Mouse (Mus musculus): ENCODE results near the gene Zfp12. TPM values are rescaled to one million over a fixed set of nuclear protein-coding genes. Genes with fewer than 3 reads are reported as not detected.
A peak's percentile ranks its signal among the peaks of the same experiment; 100 is the strongest.

Zfp12 gene
- total and polyA plus RNA-seq, 3 experiments, result 15.2 to 56.3 (median 17.3) TPM

DNA sequence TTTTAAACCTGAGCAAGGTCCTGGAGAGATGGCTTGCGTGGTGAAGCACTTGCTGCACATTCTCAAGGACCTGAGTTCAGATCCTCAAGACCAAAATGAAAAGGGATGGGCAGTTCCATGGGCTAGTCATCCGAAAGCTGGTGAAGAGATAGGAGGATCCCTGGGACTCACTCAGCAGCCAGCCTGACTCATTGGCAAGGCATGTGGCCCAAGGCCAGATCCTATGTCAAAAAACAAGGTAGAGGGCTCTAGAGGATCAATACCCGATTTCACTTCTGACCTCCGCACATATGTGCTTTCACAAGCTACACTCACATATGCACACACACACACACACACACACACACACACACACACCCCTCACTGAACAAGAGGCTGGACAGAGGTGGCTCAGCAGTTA lies 38.5 kb upstream of the Zfp12 start:
- H3K27ac ChIP-seq (ENCODE audit: control insufficient read depth, low read depth, low read length), result no peak overlapping the region
- DNase-seq (ENCODE audit: low read depth, low spot score), result no peak
- TF ChIP-seq MXI1 (IDR thresholded peaks at IDR 0.05; ENCODE audit: low read depth, low read length) (no peak), MEF2A (IDR thresholded peaks at IDR 0.05; ENCODE audit: extremely low read depth, insufficient replicate concordance, low read depth, low read length, poor library complexity, severe bottlenecking) (no peak), RCOR1 (IDR thresholded peaks at IDR 0.05; ENCODE audit: low read depth, low read length) (no peak), USF1 (IDR thresholded peaks at IDR 0.05; ENCODE audit: low read depth, low read length) (no peak), KAT2A (conservative IDR thresholded peaks at IDR 0.05; ENCODE audit: low read depth, low read length) (no peak), ZC3H11A (IDR thresholded peaks at IDR 0.05; ENCODE audit: low read depth, low read length) (no peak), GATA1 (IDR thresholded peaks at IDR 0.05; ENCODE audit: low read depth, low read length) (no peak)
- H3K9me3 ChIP-seq (replicated peaks; ENCODE audit: insufficient read depth, low read length), result no peaks in the 10 kb centered on the region
- H3K9ac ChIP-seq (ENCODE audit: control insufficient read depth, low read depth, low read length, poor library complexity, severe bottlenecking), result no peak overlapping the region
- H3K4me3 ChIP-seq (ENCODE audit: control insufficient read depth in 1 of 2, insufficient read depth in 1 of 2, low read depth in 2 of 2, low read length in 2 of 2), result no peak overlapping the region
- H3K27me3 ChIP-seq (ENCODE audit: control insufficient read depth in 1 of 2, insufficient read depth in 2 of 2, low read length in 2 of 2), result peaks cover 0 to 5% of the 10 kb centered on the region in 2 experiments; a peak in 1 of 4 replicates
- no peaks in the 10 kb centered on the region for H3K36me3 ChIP-seq (ENCODE audit: control insufficient read depth in 1 of 2, insufficient read depth in 2 of 2, low read length in 2 of 2)
- no peaks in the 10 kb centered on the region for H3K4me1 ChIP-seq (ENCODE audit: control insufficient read depth in 1 of 2, insufficient read depth in 2 of 2, low read length in 2 of 2)
- H3K79me2 ChIP-seq (ENCODE audit: control insufficient read depth, insufficient read depth, low read length, poor library complexity), result no peaks in the 10 kb centered on the region

DNA sequence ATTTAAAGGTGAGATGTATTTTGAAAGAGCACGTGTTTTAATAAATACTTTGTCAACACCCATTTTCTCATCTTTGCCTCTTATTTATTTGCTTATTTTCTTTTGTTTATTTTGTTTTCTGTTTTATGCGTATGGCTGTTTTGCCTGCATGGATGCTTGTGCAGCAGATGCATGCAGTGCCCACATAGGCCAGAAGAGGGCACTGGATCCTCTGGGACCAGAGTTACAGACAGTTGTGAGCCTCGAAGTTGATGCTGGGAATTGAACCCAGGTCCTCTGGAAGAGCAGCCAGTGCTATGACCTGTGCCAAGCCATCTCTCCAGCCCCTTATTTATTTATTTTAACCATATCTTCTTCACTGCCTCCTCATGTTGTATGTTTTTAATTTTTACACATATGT lies 29.9 kb upstream of the Zfp12 start:
- Histone ChIP-seq H3K4me1 (ENCODE audit: control insufficient read depth in 1 of 2, insufficient read depth in 2 of 2, low read length in 2 of 2) (no peaks in the 10 kb centered on the region), H3K79me2 (ENCODE audit: control insufficient read depth, insufficient read depth, low read length, poor library complexity) (no peaks in the 10 kb centered on the region), H3K27me3 (ENCODE audit: control insufficient read depth in 1 of 2, insufficient read depth in 2 of 2, low read length in 2 of 2) (no peaks in the 10 kb centered on the region; a peak in 2 of 4 replicates), H3K9me3 (replicated peaks; ENCODE audit: insufficient read depth, low read length) (no peaks in the 10 kb centered on the region), H3K4me3 (ENCODE audit: control insufficient read depth in 1 of 2, insufficient read depth in 1 of 2, low read depth in 2 of 2, low read length in 2 of 2) (no peak overlapping the region), H3K27ac (ENCODE audit: control insufficient read depth, low read depth, low read length) (no peak overlapping the region), H3K9ac (ENCODE audit: control insufficient read depth, low read depth, low read length, poor library complexity, severe bottlenecking) (no peak overlapping the region), H3K36me3 (ENCODE audit: control insufficient read depth in 1 of 2, insufficient read depth in 2 of 2, low read length in 2 of 2) (no peaks in the 10 kb centered on the region)
- peak; percentile 41 for DNase-seq (ENCODE audit: low read depth, low spot score)
- TF ChIP-seq MYB (IDR thresholded peaks at IDR 0.05; ENCODE audit: low read depth, low read length) (no peak), SMC3 (IDR thresholded peaks at IDR 0.05; ENCODE audit: low read depth, low read length) (peak; percentile 69), GABPA (IDR thresholded peaks at IDR 0.05; ENCODE audit: low read depth, low read length) (no peak), ZKSCAN1 (IDR thresholded peaks at IDR 0.05; ENCODE audit: low read depth, low read length) (no peak), ZNF384 (IDR thresholded peaks at IDR 0.05; ENCODE audit: low read depth, low read length) (no peak), MAZ (IDR thresholded peaks at IDR 0.05; ENCODE audit: low read depth, low read length) (no peak), RAD21 (IDR thresholded peaks at IDR 0.05; ENCODE audit: low read depth, low read length) (peak; percentile 62), CTCF (IDR thresholded peaks at IDR 0.05 in 2 of 3, conservative IDR thresholded peaks at IDR 0.05 in 1 of 3; ENCODE audit: control insufficient read depth in 1 of 3, insufficient read depth in 1 of 3, low read depth in 2 of 3, low read length in 3 of 3, poor library complexity in 1 of 3, severe bottlenecking in 1 of 3) (peak; percentile 63 to 68 (median 66)), USF2 (IDR thresholded peaks at IDR 0.05; ENCODE audit: borderline replicate concordance in 1 of 2, insufficient read depth in 1 of 2, low read depth in 1 of 2, low read length in 2 of 2) (no peak), SIN3A (IDR thresholded peaks at IDR 0.05; ENCODE audit: low read length) (no peak), POLR2AphosphoS5 (IDR thresholded peaks at IDR 0.05; ENCODE audit: borderline replicate concordance, low read depth, low read length) (no peak), KAT2A (conservative IDR thresholded peaks at IDR 0.05; ENCODE audit: low read depth, low read length) (no peak), NRF1 (IDR thresholded peaks at IDR 0.05; ENCODE audit: insufficient read depth, low read depth, low read length, poor library complexity, severe bottlenecking) (no peak), TCF12 (IDR thresholded peaks at IDR 0.05; ENCODE audit: low read depth, low read length) (no peak), MEF2A (IDR thresholded peaks at IDR 0.05; ENCODE audit: extremely low read depth, insufficient replicate concordance, low read depth, low read length, poor library complexity, severe bottlenecking) (no peak), MAX (IDR thresholded peaks at IDR 0.05; ENCODE audit: low read length) (no peak), ELF1 (IDR thresholded peaks at IDR 0.05; ENCODE audit: low read depth, low read length) (no peak), ZC3H11A (IDR thresholded peaks at IDR 0.05; ENCODE audit: low read depth, low read length) (peak; percentile 54), POLR2AphosphoS2 (IDR thresholded peaks at IDR 0.05; ENCODE audit: low read length) (no peak), CHD1 (IDR thresholded peaks at IDR 0.05; ENCODE audit: low read depth, low read length) (no peak), TBP (IDR thresholded peaks at IDR 0.05; ENCODE audit: low read depth, low read length) (no peak), RCOR1 (IDR thresholded peaks at IDR 0.05; ENCODE audit: low read depth, low read length) (no peak), JUND (IDR thresholded peaks at IDR 0.05; ENCODE audit: low read depth, low read length) (no peak), EP300 (IDR thresholded peaks at IDR 0.05; ENCODE audit: low read depth in 1 of 2, low read length in 2 of 2) (no peak)
